Mouse (Mus musculus): ENCODE measurements around the gene Siae.

DNA sequence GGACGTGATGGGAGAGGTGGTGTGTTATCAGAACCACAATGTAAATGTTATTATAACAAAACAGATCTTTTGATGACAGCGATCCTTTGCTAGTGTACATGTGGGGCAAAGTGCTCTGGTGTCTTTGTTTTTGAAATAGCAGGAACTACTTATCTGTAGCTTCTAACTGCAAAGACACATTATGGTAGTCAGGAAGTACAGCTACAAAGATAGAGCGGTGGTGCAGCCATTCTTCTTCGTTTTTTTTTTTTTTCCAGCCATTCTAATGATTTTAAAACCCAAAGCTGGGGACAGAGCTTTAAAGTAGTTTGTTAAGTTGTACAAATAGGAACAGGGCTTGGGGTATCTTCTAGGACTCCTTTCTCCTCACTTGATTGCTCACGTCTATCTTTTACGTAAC lies 103.9 kb downstream of the Siae start:
- TF ChIP-seq CTCF (IDR thresholded peaks at IDR 0.05; ENCODE audit: extremely low read depth, insufficient read length, insufficient replicate concordance, low read depth, low read length), result no peak
- no peak for TF ChIP-seq POLR2A (IDR thresholded peaks at IDR 0.05; ENCODE audit: low read depth, low read length)
